Comparison of ENCODE assay signal across 8 mouse cellular contexts in genomic region chr11:102963855-102964546, GRCm38 (mm10). TPM values are rescaled to one million over a fixed set of nuclear protein-coding genes. Genes with fewer than 3 reads are reported as not detected.
A peak's percentile ranks its signal among the peaks of the same experiment; 100 is the strongest.
DNase-seq lines count a peak whose midpoint lies in the region; ATAC-seq lines count a peak whose summit lies in the region.
"Had no signal": no experiment of that assay in that cellular context is flagged by ENCODE, and none has a peak within 500 bp of the region (broad histone marks: within the 10 kb centered on the region; RNA-seq: fewer than 3 reads in every experiment).

No protein-coding gene starts in this region.

- DNase-seq in ES-CJ7 (ENCODE audit: low read depth, low spot score) (peak; percentile 19), R1 (ENCODE audit: low read depth, low spot score) (peak; percentile 30)
- peak; percentile 63 for DNase-seq in hindbrain, embryonic 11.5 days (ENCODE audit: low spot score)
- DNase-seq in midbrain, embryonic 11.5 days (ENCODE audit: low spot score, missing footprints), result peak; percentile 90
- DNase-seq in frontal cortex, postnatal 36 days (ENCODE audit: low spot score in 2 of 2), result no peak
- no peak for DNase-seq in thymus, postnatal 10 days (ENCODE audit: low spot score in 2 of 2)

- H3K9me3 ChIP-seq in hindbrain, embryonic 11.5 days (ENCODE audit: control insufficient read depth, low read length), result no peaks in the 10 kb centered on the region
- H3K9me3 ChIP-seq in midbrain, embryonic 11.5 days (ENCODE audit: control insufficient read depth, low read length), result no peaks in the 10 kb centered on the region

- no peaks in the 10 kb centered on the region for H3K36me3 ChIP-seq in hindbrain, embryonic 11.5 days (ENCODE audit: control insufficient read depth, insufficient read depth, low read length)
- H3K36me3 ChIP-seq in midbrain, embryonic 11.5 days (ENCODE audit: control insufficient read depth, insufficient read depth, low read length), result no peaks in the 10 kb centered on the region

- no peak overlapping the region; the same call in 1 of the 2 replicates for H3K4me3 ChIP-seq in hindbrain, embryonic 11.5 days (ENCODE audit: low read depth, low read length)
- 0 out of 2 replicates have a peak overlapping the region, but pooled peaks have one; percentile 6 for H3K4me3 ChIP-seq in midbrain, embryonic 11.5 days (ENCODE audit: low read depth, low read length)
- H3K4me3 ChIP-seq: erythroblast, embryonic 14.5 days had no signal

- peak overlapping the region; percentile 87 for H3K27ac ChIP-seq in hindbrain, embryonic 11.5 days (ENCODE audit: low read depth, low read length)
- peak overlapping the region; percentile 81 for H3K27ac ChIP-seq in midbrain, embryonic 11.5 days (ENCODE audit: low read depth, low read length)

- no peaks in the 10 kb centered on the region; the same call in 1 of the 2 replicates for H3K27me3 ChIP-seq in hindbrain, embryonic 11.5 days (ENCODE audit: control insufficient read depth, insufficient read depth, low read length)
- H3K27me3 ChIP-seq in midbrain, embryonic 11.5 days (ENCODE audit: control insufficient read depth, insufficient read depth, low read length), result no peaks in the 10 kb centered on the region

- H3K4me2 ChIP-seq in hindbrain, embryonic 11.5 days (replicated peaks; ENCODE audit: low read depth, low read length), result peak overlapping the region; percentile 38
- peak overlapping the region; percentile 45 for H3K4me2 ChIP-seq in midbrain, embryonic 11.5 days

- ATAC-seq in hindbrain, embryonic 11.5 days (ENCODE audit: low FRiP score), result peak; percentile 39
- ATAC-seq in midbrain, embryonic 11.5 days (ENCODE audit: low FRiP score), result peak; percentile 38
- ATAC-seq in erythroblast, adult 5-6 weeks (replicated peaks; ENCODE audit: low FRiP score, poor library complexity, severe bottlenecking), result no peak

- WGBS in hindbrain, embryonic 11.5 days, result 18% methylated on average over 24 of the region's 24 CpGs
- WGBS in midbrain, embryonic 11.5 days, result 17% methylated on average over 24 of the region's 24 CpGs

- H3K4me1 ChIP-seq in hindbrain, embryonic 11.5 days (replicated peaks; ENCODE audit: control insufficient read depth, insufficient read depth, low read length), result peaks cover 7% of the 10 kb centered on the region
- peaks cover 18% of the 10 kb centered on the region for H3K4me1 ChIP-seq in midbrain, embryonic 11.5 days (ENCODE audit: control insufficient read depth, insufficient read depth, low read length)

- peak overlapping the region; percentile 49 for H3K9ac ChIP-seq in hindbrain, embryonic 11.5 days (ENCODE audit: low read depth, low read length)
- peak overlapping the region; percentile 60 for H3K9ac ChIP-seq in midbrain, embryonic 11.5 days (ENCODE audit: low read length)

RNA-seq across cellular contexts. Expression of gene C1ql1, which starts 17.5 kb away (rescaled TPM):
- 10.5 and 11.0 TPM in 2 replicates for polyA plus RNA-seq in hindbrain, embryonic 11.5 days (2014; fragmentation: Nextera tagmentation; extraction: Ambion mirVana)
- 15.1 and 17.4 TPM in 2 replicates for polyA plus RNA-seq in midbrain, embryonic 11.5 days (2014; fragmentation: Nextera tagmentation; extraction: Ambion mirVana)
- total RNA-seq in erythroblast, adult 5-6 weeks (2015; ENCODE audit: low replicate concordance), result not detected in 2 replicates
- not detected in 2 replicates for total RNA-seq in erythroblast, adult 5-6 weeks (2017; ENCODE audit: low replicate concordance)
- polyA plus RNA-seq: erythroblast, embryonic 14.5 days had no signal

RNA-seq across cellular contexts. Expression of gene Kif18b, which starts 39.1 kb away (rescaled TPM):
- 7.3 and 8.5 TPM in 2 replicates for polyA plus RNA-seq in hindbrain, embryonic 11.5 days (2014; fragmentation: Nextera tagmentation; extraction: Ambion mirVana)
- 6.3 and 6.9 TPM in 2 replicates for polyA plus RNA-seq in midbrain, embryonic 11.5 days (2014; fragmentation: Nextera tagmentation; extraction: Ambion mirVana)
- 10.4 and 10.7 TPM in 2 replicates for total RNA-seq in erythroblast, adult 5-6 weeks (2015; ENCODE audit: low replicate concordance)
- 18.1 TPM in 2 replicates for total RNA-seq in erythroblast, adult 5-6 weeks (2017; ENCODE audit: low replicate concordance)

Comparison
In these comparisons a context has a peak if more than half of its experiments do, and no peak if none do; other contexts are left out.
1. DNase-seq: peak in ES-CJ7 (single experiment), R1 (single experiment), hindbrain, embryonic 11.5 days (single experiment) and midbrain, embryonic 11.5 days (single experiment); none in frontal cortex, postnatal 36 days (0 of 2) and thymus, postnatal 10 days (0 of 2).